Mouse (Mus musculus) MEL (cell line): Measurements from ENCODE around the gene Drg1.

Experiments
- BHLHE40 ChIP-seq: IDR thresholded peaks from 2 replicates; pipeline ENCODE4 v1.6.1; 2012; ENCODE audit warnings: low read depth, mild to moderate bottlenecking, inconsistent platforms, low read length, improper control_type of control experiment, borderline replicate concordance
- CTCF ChIP-seq, 3 experiments: IDR thresholded peaks in 2 of 3; conservative IDR thresholded peaks in 1 of 3; 2 replicates each; pipeline ENCODE4 v1.5.1; 2011 to 2012; ENCODE audit warnings: low read length in 3 of 3, low read depth in 2 of 3, mild to moderate bottlenecking in 2 of 3, improper control_type of control experiment in 1 of 3, inconsistent platforms in 1 of 3, mixed read lengths in 1 of 3, moderate library complexity in 1 of 3; ENCODE audit not compliant: control insufficient read depth in 1 of 3, insufficient read depth in 1 of 3, poor library complexity in 1 of 3, severe bottlenecking in 1 of 3
- ELF1 ChIP-seq: IDR thresholded peaks from 2 replicates; pipeline ENCODE4 v1.6.1; 2014; ENCODE audit warnings: low read depth, mild to moderate bottlenecking, inconsistent platforms, low read length, improper control_type of control experiment, moderate library complexity
- EP300 ChIP-seq, 2 experiments: IDR thresholded peaks; 2 replicates each; pipeline ENCODE4 v1.6.1; 2011; ENCODE audit warnings: improper control_type of control experiment in 2 of 2, low read length in 2 of 2, low read depth in 1 of 2, mild to moderate bottlenecking in 1 of 2
- GATA1 ChIP-seq: IDR thresholded peaks from 2 replicates; pipeline ENCODE4 v1.6.1; 2011; ENCODE audit warnings: low read depth, low read length, improper control_type of control experiment
- MEF2A ChIP-seq: IDR thresholded peaks from 2 replicates; pipeline ENCODE4 v1.6.1; 2014; ENCODE audit warnings: low read depth, mild to moderate bottlenecking, inconsistent platforms, low read length, improper control_type of control experiment; ENCODE audit not compliant: poor library complexity, insufficient replicate concordance, severe bottlenecking; ENCODE audit errors: extremely low read depth
- MXI1 ChIP-seq: IDR thresholded peaks from 2 replicates; pipeline ENCODE4 v1.6.1; 2011; ENCODE audit warnings: mild to moderate bottlenecking, low read depth, low read length, improper control_type of control experiment
- NELFE ChIP-seq: IDR thresholded peaks from 2 replicates; pipeline ENCODE4 v1.6.1; 2011; ENCODE audit warnings: low read depth, low read length, improper control_type of control experiment
- POLR2A ChIP-seq, 2 experiments: IDR thresholded peaks; 2 replicates each; pipeline ENCODE4 v1.6.1; 2011 to 2012; ENCODE audit warnings: low read length in 2 of 2, mild to moderate bottlenecking in 2 of 2, control low read depth in 1 of 2, improper control_type of control experiment in 1 of 2, low read depth in 1 of 2, moderate library complexity in 1 of 2; ENCODE audit not compliant: control insufficient read depth in 1 of 2, insufficient read depth in 1 of 2, poor library complexity in 1 of 2
- POLR2AphosphoS2 ChIP-seq: IDR thresholded peaks from 2 replicates; pipeline ENCODE4 v1.6.1; 2011; ENCODE audit warnings: low read length, improper control_type of control experiment
- RAD21 ChIP-seq: IDR thresholded peaks from 2 replicates; pipeline ENCODE4 v1.6.1; 2011; ENCODE audit warnings: mild to moderate bottlenecking, low read depth, low read length, improper control_type of control experiment

DNA sequence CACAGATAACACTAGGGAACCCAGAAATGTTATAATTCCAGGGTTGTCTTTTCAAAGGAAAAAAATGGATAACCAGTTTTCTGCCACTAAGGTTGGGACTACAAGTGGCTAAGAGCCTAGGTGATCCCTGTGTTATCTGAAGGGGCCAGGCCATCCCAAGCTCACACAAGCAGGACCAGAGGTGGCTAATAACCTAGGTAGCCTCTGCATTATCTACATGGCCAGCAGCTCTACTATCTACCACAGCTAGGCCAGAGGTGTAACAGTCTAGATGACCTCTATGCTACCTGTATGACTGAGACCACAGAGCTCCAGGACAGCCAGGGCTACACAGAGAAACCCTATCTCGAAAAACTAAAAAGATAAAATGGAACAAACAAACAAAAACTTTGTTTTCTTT is 6.7 kb downstream of the Drg1 start:
- no peak for TF ChIP-seq GATA1
- TF ChIP-seq CTCF (IDR thresholded peaks at IDR 0.05 in 2 of 3, conservative IDR thresholded peaks at IDR 0.05 in 1 of 3; ENCODE audit: control insufficient read depth in 1 of 3, insufficient read depth in 1 of 3, low read depth in 2 of 3, low read length in 3 of 3, poor library complexity in 1 of 3, severe bottlenecking in 1 of 3) = no peak
- no peak for TF ChIP-seq BHLHE40
- TF ChIP-seq EP300 (IDR thresholded peaks at IDR 0.05; ENCODE audit: low read depth in 1 of 2, low read length in 2 of 2) = no peak
- no peak for TF ChIP-seq MXI1
- no peak for TF ChIP-seq ELF1
- no peak for TF ChIP-seq MEF2A
- TF ChIP-seq POLR2AphosphoS2 = no peak
- no peak for TF ChIP-seq POLR2A (IDR thresholded peaks at IDR 0.05; ENCODE audit: control insufficient read depth in 1 of 2, insufficient read depth in 1 of 2, low read depth in 1 of 2, low read length in 2 of 2, poor library complexity in 1 of 2)
- TF ChIP-seq NELFE = no peak
- no peak for TF ChIP-seq RAD21
